In the genomic region with DNA sequence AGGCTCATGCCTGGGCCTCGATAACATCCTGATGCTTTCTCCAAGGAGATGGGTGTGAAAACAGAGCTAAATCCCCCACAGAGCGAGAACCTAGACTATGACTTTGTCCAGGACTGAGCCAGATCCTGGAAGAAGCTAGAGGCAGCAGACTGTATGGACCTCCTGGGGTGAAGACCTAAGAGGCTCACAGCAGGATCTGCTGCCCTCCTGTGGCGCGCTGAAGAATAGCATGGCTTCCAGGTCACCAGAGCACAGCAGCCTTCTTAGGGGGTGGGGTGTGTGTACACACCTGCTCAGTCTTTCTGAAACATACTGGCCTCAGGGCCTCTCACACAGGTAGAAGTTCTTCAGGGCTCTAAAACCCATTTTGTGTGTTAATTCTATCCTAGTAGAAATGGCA, we compare ENCODE assay signal across 7 mouse cellular contexts. TPM values are rescaled to one million over a fixed set of nuclear protein-coding genes. Genes with fewer than 3 reads are reported as not detected.
DNase-seq lines count a peak whose midpoint lies in the region; ATAC-seq and TF ChIP-seq lines count a peak whose summit lies in the region.

No protein-coding gene starts in this region.

- intact Hi-C loops in left cerebral cortex, postnatal 14 days (cut with DNase I): loop anchor here (2.0 to 5.0 kb wide), 2 partner anchors 40 to 368 kb away; no protein-coding TSS in a partner anchor

- TF ChIP-seq CTCF in hindbrain, postnatal 0 days (IDR thresholded peaks at IDR 0.05; ENCODE audit: low read depth): peak; percentile 93

- no peak overlapping the region for H3K9ac ChIP-seq in hindbrain, postnatal 0 days (replicated peaks; ENCODE audit: low read length)

- no peak overlapping the region for H3K27ac ChIP-seq in hindbrain, postnatal 0 days

- WGBS in hindbrain, postnatal 0 days: 23% methylated on average over 4 of the region's 4 CpGs

- no peak overlapping the region for H3K4me2 ChIP-seq in hindbrain, postnatal 0 days (ENCODE audit: low read depth, low read length)

- peak; percentile 92 for DNase-seq in ZHBTc4 (ENCODE audit: low read depth, low spot score)
- peak; percentile 73 for DNase-seq in cerebellum, adult 9-11 months
- peak; percentile 34 to 42 for DNase-seq in frontal cortex, postnatal 14 days (ENCODE audit: low spot score in 2 of 2)
- DNase-seq in hindbrain, postnatal 0 days (ENCODE audit: low spot score): peak; percentile 81
- peak; percentile 43 to 49 for DNase-seq in left cerebral cortex, postnatal 14 days (ENCODE audit: low spot score in 2 of 2)
- peak; percentile 81 for DNase-seq in skeletal muscle tissue, adult 2 months (ENCODE audit: low read depth, low spot score)

- H3K4me1 ChIP-seq in hindbrain, postnatal 0 days (ENCODE audit: insufficient read depth, low read length): no peaks in the 10 kb centered on the region

- no peaks in the 10 kb centered on the region for H3K9me3 ChIP-seq in hindbrain, postnatal 0 days (ENCODE audit: low read length)

- H3K4me3 ChIP-seq in hindbrain, postnatal 0 days (ENCODE audit: low read length): no peak overlapping the region

- ATAC-seq in hindbrain, postnatal 0 days: peak; percentile 70
- peak; percentile 96 for ATAC-seq in megakaryocyte-erythroid progenitor cell, adult 5-6 weeks (replicated peaks; ENCODE audit: low FRiP score, low TSS enrichment, poor library complexity, severe bottlenecking)

- no peaks in the 10 kb centered on the region for H3K36me3 ChIP-seq in hindbrain, postnatal 0 days (ENCODE audit: insufficient read depth, low read length)

- no peaks in the 10 kb centered on the region for H3K27me3 ChIP-seq in hindbrain, postnatal 0 days (ENCODE audit: insufficient read depth, low read length)

RNA-seq across cellular contexts. Expression of a gene that starts 15.6 kb away (rescaled TPM):
- 3.4 and 6.0 TPM in 2 replicates for total RNA-seq in hindbrain, postnatal 0 days (2014; rRNA removed)
- polyA plus RNA-seq in hindbrain, postnatal 0 days (2015; fragmentation: Nextera tagmentation; extraction: Ambion mirVana): 9.2 and 12.2 TPM in 2 replicates
- 10 to 100 TPM; 31.3 to 34.9 TPM for total RNA-seq in left cerebral cortex, postnatal 14 days (2021)
- total RNA-seq in megakaryocyte-erythroid progenitor cell, adult 5-6 weeks (2014; fragmentation: Nextera tagmentation): 6.3 and 8.4 TPM in 2 replicates
- 18.3 and 22.3 TPM in 2 replicates for total RNA-seq in megakaryocyte-erythroid progenitor cell, adult 5-6 weeks (2017)

RNA-seq across cellular contexts. Expression of a gene that starts 48.2 kb away (rescaled TPM):
- 26.6 and 33.5 TPM in 2 replicates for total RNA-seq in hindbrain, postnatal 0 days (2014; rRNA removed)
- 23.2 and 23.7 TPM in 2 replicates for polyA plus RNA-seq in hindbrain, postnatal 0 days (2015; fragmentation: Nextera tagmentation; extraction: Ambion mirVana)
- 10 to 100 TPM; 18.1 to 20.8 TPM for total RNA-seq in left cerebral cortex, postnatal 14 days (2021)
- total RNA-seq in megakaryocyte-erythroid progenitor cell, adult 5-6 weeks (2014; fragmentation: Nextera tagmentation): 75.6 and 93.3 TPM in 2 replicates
- 39.5 and 66.4 TPM in 2 replicates for total RNA-seq in megakaryocyte-erythroid progenitor cell, adult 5-6 weeks (2017)

Comparison
In these comparisons a context has a peak if more than half of its experiments do, and no peak if none do; other contexts are left out.
1. DNase-seq: peak in every context shown above with its lines; median percentile 92 in ZHBTc4; 81 in hindbrain, postnatal 0 days; 81 in skeletal muscle tissue, adult 2 months; 73 in cerebellum, adult 9-11 months; 46 in left cerebral cortex, postnatal 14 days; 38 in frontal cortex, postnatal 14 days.